Mouse (Mus musculus) embryonic facial prominence, embryonic 15.5 days (tissue): Measurements from ENCODE around the gene Mup13. TPM values are rescaled to one million over a fixed set of nuclear protein-coding genes. Genes with fewer than 3 reads are reported as not detected.
"Not testable (repeated sequence)": the region's sequence is repeated elsewhere in the genome, so short reads cannot be mapped to it uniquely, and the experiment has no call there.

Experiments used
- ATAC-seq: fragments of 200-750 bp; cut with Nextera tagmentation; 2 replicates; pipeline ENCODE4 v1.8.0; 2017; ENCODE audit warnings: low read depth, moderate TSS enrichment; ENCODE audit not compliant: insufficient number of reproducible peaks, low FRiP score, low TSS enrichment
- H3K27ac ChIP-seq: fragments of 300-500 bp; sonication (generic); replicated peaks from 2 replicates; pipeline ENCODE4 v1.5.1; 2015; ENCODE audit warnings: mild to moderate bottlenecking, inconsistent platforms
- H3K27me3 ChIP-seq: fragments of 300-500 bp; sonication (generic); 2 replicates; pipeline ENCODE4 v1.6.1; 2015; ENCODE audit warnings: inconsistent platforms
- H3K36me3 ChIP-seq: fragments of 300-500 bp; sonication (generic); 2 replicates; pipeline ENCODE4 v1.6.1; 2015; ENCODE audit warnings: mild to moderate bottlenecking, inconsistent platforms
- H3K4me1 ChIP-seq: fragments of 300-500 bp; sonication (generic); 2 replicates; pipeline ENCODE4 v1.6.1; 2015; ENCODE audit warnings: inconsistent platforms
- H3K4me2 ChIP-seq: fragments of 300-500 bp; sonication (generic); replicated peaks from 2 replicates; pipeline ENCODE4 v1.6.1; 2015; ENCODE audit warnings: mild to moderate bottlenecking, inconsistent platforms
- H3K4me3 ChIP-seq: fragments of 300-500 bp; sonication (generic); replicated peaks from 2 replicates; pipeline ENCODE4 v1.5.1; 2015; ENCODE audit warnings: mild to moderate bottlenecking, inconsistent platforms
- H3K9ac ChIP-seq: fragments of 300-500 bp; sonication (generic); 2 replicates; pipeline ENCODE4 v1.6.1; 2015; ENCODE audit warnings: inconsistent platforms
- H3K9me3 ChIP-seq: fragments of 300-500 bp; sonication (generic); replicated peaks from 2 replicates; pipeline ENCODE4 v1.6.1; 2016; ENCODE audit warnings: inconsistent platforms
- WGBS: fragments of 180-500 bp; shearing (Covaris S2); methylation state at CpG from one replicate; pipeline ENCODE4 v1.1.7; 2015; 5-methylcytosine and 5-hydroxymethylcytosine counted together
- polyA plus RNA-seq: library from polyadenylated mRNA; unstranded; fragments of >200 nt; fragmentation: Nextera tagmentation; extraction: Ambion mirVana; gene quantifications from 2 replicates; pipeline ENCODE4 v1.2.1, GENCODE M21; 2015

Mup13 gene
- polyA plus RNA-seq, result not detected in 2 replicates

DNA sequence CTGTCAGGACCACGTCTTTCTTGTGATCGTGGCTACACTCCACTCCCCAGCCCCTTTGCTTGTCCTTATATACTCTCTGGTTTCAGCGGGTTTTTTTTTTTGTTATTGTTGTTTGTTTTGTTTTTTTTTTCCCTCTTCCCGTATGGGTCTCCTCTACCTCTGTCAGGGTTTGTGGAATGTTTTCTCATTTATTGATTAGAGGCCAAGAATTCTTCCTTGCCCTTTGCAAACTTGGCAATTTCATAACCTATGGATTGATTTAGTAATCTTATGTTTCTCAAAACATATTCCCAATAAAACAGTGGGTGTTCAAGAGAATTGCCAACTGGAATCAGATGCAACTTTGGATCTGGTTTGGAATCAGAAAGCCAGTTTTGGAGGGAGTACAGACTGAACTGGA, at the start of gene Mup13:
Gene Mup13, minus strand, starts transcription at position 101 of the 400 bp plus-strand sequence.
- not testable (repeated sequence) for H3K4me3 ChIP-seq, H3K4me1 ChIP-seq, H3K9ac ChIP-seq, H3K27me3 ChIP-seq, H3K36me3 ChIP-seq, H3K27ac ChIP-seq, ATAC-seq, H3K4me2 ChIP-seq, H3K9me3 ChIP-seq
- 70% methylated on average over 4 of the region's 4 CpGs for WGBS

Other genes starting within 250 kb of the Mup13 start
- not detected in 2 replicates for gene Mup14, start 75.7 kb upstream of the Mup13 start, polyA plus RNA-seq
- gene Mup15, start 211.5 kb upstream of the Mup13 start, polyA plus RNA-seq, result not detected in 2 replicates